Mouse (Mus musculus): ENCODE results near the gene Ankrd34a.

Ankrd34a gene

GRCm38 (mm10) chr3:96596228-96596707, at the start of gene Ankrd34a:
Gene Ankrd34a (plus strand): TSS chr3:96596636.
- peak in 1 of 2 experiments; percentile 24 for DNase-seq (ENCODE audit: low spot score in 2 of 2)

GRCm38 (mm10) chr3:96546880-96547279, 49.6 kb upstream of the Ankrd34a start:
- no peak for DNase-seq (ENCODE audit: low spot score in 2 of 2)

DNA sequence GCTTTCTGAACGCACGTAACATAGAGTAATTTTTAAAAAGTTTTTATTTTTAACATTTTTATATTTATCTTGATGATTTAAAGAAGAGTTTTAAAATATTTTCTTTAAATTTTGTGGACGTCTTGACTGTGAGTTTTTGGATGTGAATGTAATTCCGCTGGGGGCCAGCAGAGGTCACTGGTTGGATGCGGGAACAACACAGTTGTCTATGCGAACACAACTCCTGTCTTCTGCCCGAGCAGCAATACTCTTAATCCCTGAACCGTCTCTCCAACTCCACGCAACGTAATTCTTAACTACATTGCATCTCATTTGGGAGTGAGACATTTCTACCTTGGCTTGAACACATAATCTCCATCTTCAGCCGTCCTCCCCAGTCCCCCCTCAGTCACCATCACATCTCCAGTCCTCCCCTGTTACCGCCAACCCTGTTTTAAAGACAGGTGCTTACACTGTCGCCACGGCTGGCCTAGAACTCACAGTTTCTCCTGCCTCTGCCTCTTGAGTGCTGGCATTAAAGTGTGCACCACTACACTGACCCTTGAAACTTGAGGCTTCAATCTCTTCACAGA, 49.0 kb upstream of the Ankrd34a start:
- DNase-seq (ENCODE audit: low spot score in 2 of 2), result peak; percentile 69 to 85

DNA sequence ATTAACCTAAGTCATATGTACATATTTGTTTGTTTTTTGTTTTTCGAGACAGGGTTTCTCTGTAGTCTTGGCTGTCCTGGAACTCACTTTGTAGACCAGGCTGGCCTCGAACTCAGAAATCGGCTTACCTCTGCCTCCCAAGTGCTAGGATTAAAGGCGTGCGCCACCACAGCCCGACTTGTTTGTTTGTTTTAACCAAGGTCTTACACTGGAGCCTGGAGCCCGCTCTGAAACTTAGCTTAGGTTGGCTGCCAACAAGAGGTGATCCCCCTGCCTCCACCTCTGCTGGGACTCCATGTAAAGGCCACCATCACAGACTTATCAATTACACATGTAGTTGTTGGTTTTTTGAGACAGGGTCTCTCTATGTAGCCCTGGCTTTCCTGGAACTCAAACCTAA, 47.6 kb upstream of the Ankrd34a start:
- DNase-seq (ENCODE audit: low spot score in 2 of 2), result no peak

DNA sequence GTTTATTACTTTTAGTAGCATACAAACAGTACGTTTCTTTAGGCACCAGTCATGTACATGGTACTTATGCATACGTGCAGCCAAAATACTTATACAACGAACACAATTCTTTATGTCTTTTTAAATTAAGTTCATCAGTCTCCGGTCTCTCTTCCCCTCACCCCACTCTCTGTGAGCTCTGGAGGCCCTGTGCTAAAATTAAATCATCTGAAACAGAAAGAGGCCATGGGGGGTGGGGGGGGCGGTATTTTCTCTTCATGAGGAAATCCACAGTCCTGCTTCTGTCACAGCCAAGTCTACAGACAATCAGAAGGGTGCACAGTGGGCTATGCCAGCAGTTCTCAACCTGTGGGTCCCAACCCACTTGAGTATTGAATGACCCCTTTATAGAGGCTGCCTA, 47.1 kb upstream of the Ankrd34a start:
- no peak for DNase-seq (ENCODE audit: low spot score in 2 of 2)

GRCm38 (mm10) chr3:96551203-96551602, 45.2 kb upstream of the Ankrd34a start:
- DNase-seq (ENCODE audit: low spot score in 2 of 2), result peak in 1 of 2 experiments; percentile 35

DNA sequence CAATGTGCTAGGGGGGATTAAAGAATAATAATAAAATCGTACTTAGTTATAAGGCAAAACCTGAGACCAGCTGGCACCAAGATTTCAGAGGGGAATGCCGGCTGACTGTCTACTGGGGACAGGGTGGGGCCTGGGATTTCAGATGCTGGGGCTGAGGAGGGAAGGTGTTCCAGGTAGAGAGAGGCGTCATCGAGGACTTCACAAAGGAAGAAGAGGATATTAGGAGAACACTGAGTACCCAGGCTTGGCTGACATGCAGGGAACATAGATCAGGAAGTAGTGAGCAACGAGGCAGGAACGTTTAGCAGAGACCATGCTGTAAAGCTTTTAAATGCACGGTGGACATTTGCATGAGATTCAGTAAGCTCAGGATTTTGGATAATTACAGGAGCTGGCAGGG, 44.5 kb upstream of the Ankrd34a start:
- no peak for DNase-seq (ENCODE audit: low spot score in 2 of 2)

GRCm38 (mm10) chr3:96553601-96554000, 42.8 kb upstream of the Ankrd34a start:
- no peak for DNase-seq (ENCODE audit: low spot score in 2 of 2)

- DNase-seq (ENCODE audit: low spot score in 2 of 2), result no peak
Observed at GRCm38 (mm10) chr3:96554251-96554650, 42.2 kb upstream of the Ankrd34a start.

GRCm38 (mm10) chr3:96555041-96555596, 41.3 kb upstream of the Ankrd34a start:
- peak in 1 of 2 experiments; percentile 62 for DNase-seq (ENCODE audit: low spot score in 2 of 2)

DNA sequence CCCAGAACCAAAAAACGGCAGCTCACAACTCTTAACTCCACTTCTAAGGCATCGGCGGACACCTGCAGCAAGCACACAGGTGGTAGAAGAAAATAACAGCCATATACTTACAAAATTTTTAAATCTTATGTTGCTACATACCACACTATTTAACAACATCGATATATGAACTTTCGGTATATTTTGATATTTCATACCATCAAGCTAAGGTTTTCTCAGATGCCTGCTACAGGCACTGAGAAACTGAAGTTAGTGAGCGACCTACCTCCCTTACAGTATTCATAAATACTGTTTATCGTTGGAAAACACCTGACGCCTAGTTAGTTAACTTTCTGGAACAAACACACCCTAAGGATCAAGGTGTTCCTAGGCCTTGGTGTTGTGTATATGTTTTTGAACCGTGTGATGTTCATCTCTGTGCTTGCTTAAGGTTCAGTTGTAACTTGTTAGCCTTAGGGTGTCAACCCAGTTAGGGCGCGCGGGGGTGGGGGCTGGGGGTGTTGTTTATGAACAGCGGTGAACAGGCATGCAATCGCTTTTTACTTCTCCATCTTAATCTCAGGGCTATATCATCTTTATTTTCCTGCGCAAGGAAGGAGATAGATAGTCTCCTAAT, 40.3 kb upstream of the Ankrd34a start:
- no peak for DNase-seq (ENCODE audit: low spot score in 2 of 2)

- no peak for DNase-seq (ENCODE audit: low spot score in 2 of 2)
Observed at GRCm38 (mm10) chr3:96556651-96557635, 39.5 kb upstream of the Ankrd34a start.

- peak; percentile 98 to 99 for DNase-seq (ENCODE audit: low spot score in 2 of 2)
Observed at GRCm38 (mm10) chr3:96557694-96558093, 38.7 kb upstream of the Ankrd34a start, which contains the start of gene Txnip. Gene Txnip (plus strand): TSS chr3:96557957.

GRCm38 (mm10) chr3:96558159-96558558, 38.3 kb upstream of the Ankrd34a start:
- no peak for DNase-seq (ENCODE audit: low spot score in 2 of 2)

GRCm38 (mm10) chr3:96558668-96559196, 37.7 kb upstream of the Ankrd34a start:
- no peak for DNase-seq (ENCODE audit: low spot score in 2 of 2)

- no peak for DNase-seq (ENCODE audit: low spot score in 2 of 2)
Observed at GRCm38 (mm10) chr3:96559398-96559910, 37.0 kb upstream of the Ankrd34a start.

DNA sequence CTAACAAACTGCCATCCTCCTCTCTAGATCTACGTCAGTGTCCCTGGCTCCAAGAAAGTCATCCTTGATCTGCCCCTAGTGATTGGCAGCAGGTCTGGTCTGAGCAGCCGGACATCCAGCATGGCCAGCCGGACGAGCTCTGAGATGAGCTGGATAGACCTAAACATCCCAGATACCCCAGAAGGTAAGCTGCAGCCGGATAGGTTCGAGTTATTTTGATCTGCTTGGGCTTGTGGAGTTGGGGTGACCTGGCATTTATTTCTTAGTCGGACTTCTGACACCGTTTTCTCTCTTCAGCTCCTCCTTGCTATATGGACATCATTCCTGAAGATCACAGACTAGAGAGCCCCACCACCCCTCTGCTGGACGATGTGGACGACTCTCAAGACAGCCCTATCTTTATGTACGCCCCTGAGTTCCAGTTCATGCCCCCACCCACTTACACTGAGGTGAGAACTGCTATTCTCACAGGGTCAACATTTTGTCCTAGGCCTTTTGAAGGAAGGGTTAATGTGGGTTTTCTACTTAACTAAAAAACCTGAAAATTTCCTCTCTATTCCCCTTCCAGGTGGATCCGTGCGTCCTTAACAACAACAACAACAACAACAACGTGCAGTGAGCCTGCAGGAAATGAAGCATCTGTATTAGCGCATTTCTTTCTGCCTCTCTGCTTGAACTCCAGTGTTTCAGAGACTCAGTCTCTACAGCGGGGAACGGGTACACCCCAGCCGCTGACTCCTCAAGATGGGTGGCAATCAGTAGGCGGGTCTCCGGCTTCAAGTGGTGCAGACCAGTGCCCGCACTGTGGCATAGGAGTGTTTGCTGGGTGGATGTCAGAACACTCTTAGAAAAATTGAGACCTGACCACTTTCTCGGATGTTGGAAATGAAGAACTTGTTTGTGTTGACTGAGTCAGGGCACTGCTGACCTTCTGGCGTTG, 36.3 kb upstream of the Ankrd34a start:
- DNase-seq (ENCODE audit: low spot score in 2 of 2), result no peak

DNA sequence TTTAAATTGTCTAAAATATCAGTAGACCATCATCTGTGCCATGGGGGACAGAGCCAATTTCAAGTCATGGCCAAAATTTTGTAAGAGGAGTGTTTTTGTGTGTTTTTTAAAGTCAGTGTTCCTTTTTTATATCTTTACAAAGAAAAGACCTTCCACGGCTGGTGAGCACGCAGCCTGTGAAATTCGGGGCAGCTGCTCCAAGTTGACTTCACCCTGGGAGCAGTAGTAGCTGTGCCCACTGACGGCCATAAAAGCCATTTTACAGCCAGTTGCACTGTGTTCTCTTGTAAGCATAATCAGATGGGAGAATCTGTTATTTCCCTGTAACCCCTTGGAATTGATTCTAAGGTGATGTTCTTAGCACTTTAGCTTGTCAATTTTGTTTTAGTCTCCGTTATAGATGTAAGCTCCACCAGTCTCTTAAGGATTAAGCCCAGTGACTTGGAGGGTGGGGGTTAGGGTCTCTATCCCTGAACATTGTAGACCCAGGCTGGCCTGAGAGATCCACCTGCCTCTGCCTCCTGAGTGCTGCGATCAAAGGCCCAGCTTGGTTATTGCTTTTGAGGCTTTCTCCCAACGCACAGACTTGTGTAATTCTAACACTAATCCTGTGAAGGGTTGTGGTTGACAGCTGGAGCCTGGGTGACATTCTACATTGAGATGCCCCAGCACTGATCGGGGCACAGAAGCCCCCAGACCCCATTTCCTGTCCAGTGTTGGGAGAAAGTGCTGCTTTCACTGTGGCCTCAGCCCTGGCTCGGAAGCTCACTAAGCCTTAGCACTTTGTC, 35.4 kb upstream of the Ankrd34a start:
- no peak for DNase-seq (ENCODE audit: low spot score in 2 of 2)

- no peak for DNase-seq (ENCODE audit: low spot score in 2 of 2)
Observed at GRCm38 (mm10) chr3:96561946-96562681, 34.3 kb upstream of the Ankrd34a start.

All from cerebellum, postnatal 4 days (tissue).